Mouse (Mus musculus): ENCODE measurements around the gene Ank2.

Gene Ank2

DNA sequence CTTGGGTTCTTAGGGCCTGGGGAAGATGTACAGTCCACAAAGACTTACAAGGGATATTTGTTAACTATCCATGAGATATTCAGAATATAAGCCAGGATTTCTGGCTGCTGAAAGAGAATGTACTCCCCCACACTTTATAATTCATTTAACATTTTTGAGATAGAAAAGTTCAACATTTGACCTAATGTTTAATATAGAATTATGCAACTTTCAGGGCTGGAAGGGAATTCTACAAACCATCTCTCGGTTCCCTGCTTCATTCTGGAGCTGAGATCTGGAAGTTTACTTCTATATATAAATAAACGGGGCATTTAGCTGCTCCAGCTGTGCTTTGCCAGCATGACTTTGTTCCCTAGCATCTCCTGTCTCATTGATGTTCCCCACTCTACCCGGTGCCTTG is 372.9 kb downstream of the Ank2 start:
- DNase-seq (ENCODE audit: low read depth, low spot score): no peak

DNA sequence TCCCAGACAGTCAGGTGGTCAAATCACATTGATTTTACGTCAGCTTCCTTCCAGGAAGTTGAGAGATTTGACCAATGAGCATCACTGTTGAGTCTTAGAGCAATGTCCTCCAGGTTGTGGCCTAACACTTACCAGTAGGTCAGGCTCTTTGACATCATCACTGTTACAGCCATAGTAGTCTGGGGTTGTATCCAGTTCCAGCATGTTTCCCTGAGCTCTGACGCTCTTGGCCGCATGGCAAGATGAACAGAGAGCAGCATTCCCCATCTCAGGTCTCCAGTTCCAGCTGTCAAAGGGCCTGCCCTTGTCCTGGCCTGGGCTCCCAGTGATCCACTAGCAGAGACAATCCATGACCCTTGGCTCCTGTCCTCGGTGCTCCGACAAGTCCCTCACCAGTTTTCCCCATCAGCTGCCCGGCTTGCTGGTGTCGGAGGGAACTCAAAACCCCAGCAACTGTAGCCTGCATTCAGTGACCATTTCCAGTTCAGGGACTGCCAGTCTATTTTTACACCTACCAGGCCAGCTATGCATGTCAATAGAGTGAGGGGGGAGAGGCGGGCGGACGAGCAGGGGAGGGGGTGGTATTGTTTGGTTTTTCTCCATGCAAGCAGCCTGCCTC is 374.7 kb downstream of the Ank2 start:
- DNase-seq (ENCODE audit: low read depth, low spot score): peak; percentile 10

- DNase-seq (ENCODE audit: low read depth, low spot score): no peak
Observed at GRCm38 (mm10) chr3:127123376-127123775, 375.8 kb downstream of the Ank2 start.

DNA sequence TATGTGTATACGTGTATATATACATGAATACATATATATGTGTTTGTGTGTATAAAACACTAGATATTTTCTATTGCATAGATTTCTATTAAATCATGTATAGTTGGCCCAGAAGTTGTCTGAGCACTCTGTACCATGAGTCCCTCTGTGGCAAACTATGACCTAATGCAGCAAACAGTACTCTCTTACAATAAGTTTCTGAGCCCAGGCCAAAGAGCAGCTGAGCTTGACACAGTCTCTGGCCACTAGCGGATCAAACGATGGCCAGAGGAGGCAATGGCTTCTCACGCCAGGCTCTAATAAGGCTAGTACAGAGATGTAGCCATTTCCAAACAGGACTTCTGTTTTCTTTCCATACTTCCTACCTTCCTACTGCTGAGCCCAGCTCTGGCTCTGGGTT is 380.4 kb downstream of the Ank2 start:
- no peak for DNase-seq (ENCODE audit: low read depth, low spot score)

- DNase-seq (ENCODE audit: low read depth, low spot score): no peak
Observed at GRCm38 (mm10) chr3:127116226-127116625, 382.9 kb downstream of the Ank2 start.

- DNase-seq (ENCODE audit: low read depth, low spot score): no peak
Observed at GRCm38 (mm10) chr3:127113238-127113637, 385.9 kb downstream of the Ank2 start.

DNA sequence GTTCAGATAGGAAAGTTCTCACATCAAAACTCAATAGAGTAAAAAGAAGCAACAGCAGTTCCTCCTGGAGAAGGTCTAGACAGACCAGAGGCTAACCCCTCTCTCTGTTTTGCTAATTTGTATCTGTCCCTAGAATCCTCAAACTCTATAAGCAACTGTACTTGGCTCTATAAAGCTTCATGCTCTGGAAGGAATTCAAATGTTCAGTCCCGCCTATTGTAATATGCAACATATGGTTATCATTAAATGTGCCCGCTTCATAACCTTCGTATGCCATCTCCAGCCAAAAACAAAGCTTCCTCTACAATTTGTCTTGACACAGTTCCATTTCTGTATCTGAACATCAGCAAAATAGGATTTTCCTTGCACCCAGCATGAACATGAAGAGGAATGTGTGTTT is 389.7 kb downstream of the Ank2 start:
- no peak for DNase-seq (ENCODE audit: low read depth, low spot score)

DNA sequence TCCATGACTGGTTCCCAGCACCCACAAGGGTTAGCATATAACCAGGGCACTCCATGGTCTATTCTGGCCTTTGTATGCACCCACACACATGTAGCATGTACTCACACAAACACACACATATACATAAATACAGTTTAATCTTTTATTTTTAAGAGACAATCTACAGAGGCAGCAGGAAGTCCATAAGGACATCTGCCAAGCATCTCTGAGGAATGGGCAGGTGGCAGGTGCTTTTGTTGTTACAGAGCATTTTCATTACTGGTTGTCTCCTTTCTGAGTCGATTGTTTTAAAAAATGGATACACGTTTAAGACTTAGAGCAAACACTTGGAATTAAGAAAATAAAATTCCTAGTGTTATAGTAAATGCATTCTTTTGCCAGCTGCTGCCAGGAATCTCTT is 390.7 kb downstream of the Ank2 start:
- no peak for DNase-seq (ENCODE audit: low read depth, low spot score)

- DNase-seq (ENCODE audit: low read depth, low spot score): no peak
Observed at GRCm38 (mm10) chr3:127107281-127107680, 391.9 kb downstream of the Ank2 start.

GRCm38 (mm10) chr3:127101326-127101725 is 397.8 kb downstream of the Ank2 start:
- no peak for DNase-seq (ENCODE audit: low read depth, low spot score)

- DNase-seq (ENCODE audit: low read depth, low spot score): no peak
Observed at GRCm38 (mm10) chr3:127097745-127098144, 401.4 kb downstream of the Ank2 start.

DNA sequence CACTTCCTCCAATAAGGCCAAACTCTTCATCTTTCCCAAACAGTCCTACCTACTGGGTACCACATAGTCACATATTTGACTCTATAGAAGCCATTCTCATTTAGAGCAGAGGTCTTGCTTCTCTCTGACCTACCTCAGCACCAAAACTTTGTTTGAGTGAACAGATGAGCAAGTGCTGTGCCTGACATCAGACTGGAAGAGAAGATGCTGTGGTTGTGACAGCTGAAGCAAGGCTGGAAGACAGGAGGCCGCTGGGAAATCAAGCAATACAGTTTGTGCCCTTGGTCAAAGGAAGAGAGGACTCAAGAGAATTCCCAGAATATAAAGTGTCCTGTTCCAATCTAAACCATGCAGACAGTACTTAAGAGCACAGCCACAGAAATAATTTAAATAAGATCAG is 402.0 kb downstream of the Ank2 start:
- no peak for DNase-seq (ENCODE audit: low read depth, low spot score)

- DNase-seq (ENCODE audit: low read depth, low spot score): no peak
Observed at GRCm38 (mm10) chr3:127093631-127094030, 405.5 kb downstream of the Ank2 start.

- DNase-seq (ENCODE audit: low read depth, low spot score): no peak
Observed at GRCm38 (mm10) chr3:127087574-127087973, 411.6 kb downstream of the Ank2 start.

GRCm38 (mm10) chr3:127086834-127087506 is 412.2 kb downstream of the Ank2 start:
- DNase-seq (ENCODE audit: low read depth, low spot score): no peak

DNA sequence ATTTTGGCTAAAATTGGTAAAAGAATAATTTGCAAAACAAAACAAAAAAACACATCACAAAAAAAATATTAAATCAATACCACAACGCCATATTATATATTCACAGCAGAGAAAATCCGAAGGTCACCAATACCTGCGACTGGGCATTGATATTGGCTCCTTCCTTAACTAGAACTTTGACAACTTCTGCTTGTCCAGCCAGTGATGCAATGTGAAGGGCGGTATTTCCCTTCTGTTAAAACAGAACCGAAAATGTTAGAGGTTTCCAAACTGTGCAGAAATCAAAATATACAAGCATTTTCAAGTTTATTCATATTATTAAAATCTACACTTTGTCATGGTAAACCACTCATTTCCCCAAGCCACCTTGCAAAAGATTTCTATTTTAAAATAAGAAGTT is 421.8 kb downstream of the Ank2 start:
- no peak for DNase-seq (ENCODE audit: low read depth, low spot score)

DNA sequence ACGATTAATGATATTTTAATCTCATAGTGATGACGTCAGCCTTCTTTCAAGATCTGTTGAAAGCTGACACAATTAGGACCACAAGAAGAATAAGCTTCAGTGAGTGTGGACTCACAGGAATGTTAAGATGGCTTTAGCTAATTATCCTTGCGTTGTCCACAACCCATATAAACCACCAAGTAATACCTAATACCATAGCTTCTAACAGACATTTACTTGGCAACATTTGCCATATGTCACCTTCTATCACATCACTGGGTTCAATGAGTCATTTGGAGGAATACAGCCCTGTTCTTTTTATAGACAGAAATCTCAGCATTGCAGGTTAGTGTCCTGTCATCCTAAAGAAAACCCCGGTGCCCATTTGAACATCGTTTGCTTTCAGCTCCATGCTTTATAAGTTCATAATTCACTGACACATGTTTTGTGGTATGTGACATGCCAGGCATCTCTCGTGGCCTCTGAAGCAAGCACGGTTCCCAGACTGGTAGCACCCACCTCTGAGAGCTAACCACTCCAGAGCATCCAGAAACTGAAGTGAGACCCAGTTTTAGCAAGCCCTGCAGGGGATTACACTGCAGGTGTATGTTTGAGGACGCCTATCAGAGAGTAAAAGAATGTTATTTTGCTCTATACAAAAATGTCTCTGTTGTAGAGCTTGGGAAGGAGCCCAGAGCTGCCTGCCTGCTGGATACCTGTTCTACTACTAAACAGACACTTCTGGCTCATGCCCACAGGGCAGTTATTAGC is 423.4 kb downstream of the Ank2 start:
- no peak for DNase-seq (ENCODE audit: low read depth, low spot score)

GRCm38 (mm10) chr3:127071471-127071870 is 427.7 kb downstream of the Ank2 start:
- no peak for DNase-seq (ENCODE audit: low read depth, low spot score)

GRCm38 (mm10) chr3:127063654-127064386 is 435.3 kb downstream of the Ank2 start:
- DNase-seq (ENCODE audit: low read depth, low spot score): no peak

GRCm38 (mm10) chr3:127059671-127060070 is 439.5 kb downstream of the Ank2 start:
- no peak for DNase-seq (ENCODE audit: low read depth, low spot score)

DNA sequence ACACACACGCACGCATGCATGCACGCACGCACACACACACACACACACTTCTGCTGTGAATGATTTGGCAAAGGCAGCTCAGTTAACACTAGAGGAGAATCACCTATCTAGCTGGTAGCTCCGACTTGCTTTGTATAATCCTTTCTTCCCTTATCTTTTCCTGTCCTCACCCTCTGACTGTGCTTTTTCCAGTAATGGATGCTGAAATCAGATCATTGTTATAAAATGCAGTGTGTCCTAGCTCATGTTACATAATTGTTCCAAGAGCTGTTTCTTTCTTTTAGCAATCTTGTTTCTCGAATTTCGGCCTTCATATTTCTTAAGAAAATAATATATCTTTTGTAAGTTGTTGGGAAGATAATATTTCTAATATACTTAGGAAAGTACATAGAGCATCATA is 457.9 kb downstream of the Ank2 start:
- DNase-seq (ENCODE audit: low read depth, low spot score): no peak

- no peak for DNase-seq (ENCODE audit: low read depth, low spot score)
Observed at GRCm38 (mm10) chr3:127038570-127038969, 460.6 kb downstream of the Ank2 start.

All from ES-CJ7 (cell line).